8 mouse cellular contexts compared by ENCODE assay signal in genomic region chr17:46679843-46680759, GRCm38 (mm10). TPM values are rescaled to one million over a fixed set of nuclear protein-coding genes. Genes with fewer than 3 reads are reported as not detected.
DNase-seq lines count a peak whose midpoint lies in the region; ATAC-seq and TF ChIP-seq lines count a peak whose summit lies in the region.

No protein-coding gene starts in this region.

- peak in 1 of 2 experiments; percentile 51 for DNase-seq in cerebellum, adult 2 months
- peak; percentile 64 for DNase-seq in CH12.LX (ENCODE audit: extremely low read depth)
- peak; percentile 59 to 62 for DNase-seq in heart, postnatal 14 days
- peak; percentile 61 for DNase-seq in stomach, postnatal 0 days (ENCODE audit: low spot score)

- in situ Hi-C loops in CH12.LX (cut with MboI; ENCODE audit: low pct_ligation_motif_present, low pct_unique_long_range_greater_than_20kb, low sequenced_read_pairs) = no loop called here

- peak overlapping the region; percentile 81 for H3K4me2 ChIP-seq in CH12.LX (ENCODE audit: insufficient read depth, low read depth, poor library complexity, severe bottlenecking)
- peak overlapping the region; percentile 92 for H3K4me2 ChIP-seq in embryonic facial prominence, embryonic 12.5 days (replicated peaks)
- peak overlapping the region; percentile 90 for H3K4me2 ChIP-seq in limb, embryonic 13.5 days (replicated peaks)
- peak overlapping the region; percentile 82 for H3K4me2 ChIP-seq in midbrain, embryonic 13.5 days (replicated peaks)
- peak overlapping the region; percentile 72 for H3K4me2 ChIP-seq in stomach, postnatal 0 days (replicated peaks; ENCODE audit: low read depth)

- 1% methylated on average over 34 of the region's 34 CpGs for WGBS in cerebellum, adult 2 months
- WGBS in embryonic facial prominence, embryonic 12.5 days = under 1% methylated on average over 34 of the region's 34 CpGs
- WGBS in limb, embryonic 13.5 days = under 1% methylated on average over 34 of the region's 34 CpGs
- WGBS in midbrain, embryonic 13.5 days = under 1% methylated on average over 34 of the region's 34 CpGs
- WGBS in stomach, postnatal 0 days = 2% methylated on average over 34 of the region's 34 CpGs

- no peaks in the 10 kb centered on the region for H3K27me3 ChIP-seq in cerebellum, adult 2 months (ENCODE audit: control insufficient read depth, insufficient read depth, low read length)
- no peaks in the 10 kb centered on the region for H3K27me3 ChIP-seq in CH12.LX (replicated peaks)
- H3K27me3 ChIP-seq in embryonic facial prominence, embryonic 12.5 days = no peaks in the 10 kb centered on the region
- H3K27me3 ChIP-seq in limb, embryonic 13.5 days = no peaks in the 10 kb centered on the region
- no peaks in the 10 kb centered on the region for H3K27me3 ChIP-seq in midbrain, embryonic 13.5 days
- no peaks in the 10 kb centered on the region for H3K27me3 ChIP-seq in stomach, postnatal 0 days (ENCODE audit: control insufficient read depth, insufficient read depth, low read length)

- dilution Hi-C loops in CH12.LX (cut with MboI; ENCODE audit: extremely low pct_ligation_motif_present, extremely low pct_unique_long_range_greater_than_20kb, low sequenced_read_pairs) = no loop called here

- no peak for TF ChIP-seq EP300 in CH12.LX (IDR thresholded peaks at IDR 0.05; ENCODE audit: low read length)
- TF ChIP-seq EP300 in stomach, postnatal 0 days (optimal IDR thresholded peaks at IDR 0.05) = no peak

- peaks cover 58 to 69% of the 10 kb centered on the region in 2 experiments for H3K36me3 ChIP-seq in CH12.LX (replicated peaks in 1 of 2; ENCODE audit: control insufficient read depth in 1 of 2, insufficient read depth in 1 of 2, low read length in 1 of 2)
- peaks cover 56% of the 10 kb centered on the region for H3K36me3 ChIP-seq in embryonic facial prominence, embryonic 12.5 days
- H3K36me3 ChIP-seq in limb, embryonic 13.5 days = peaks cover 59% of the 10 kb centered on the region
- H3K36me3 ChIP-seq in midbrain, embryonic 13.5 days = peaks cover 59% of the 10 kb centered on the region
- H3K36me3 ChIP-seq in stomach, postnatal 0 days (ENCODE audit: control insufficient read depth, insufficient read depth, low read length) = peaks cover 25% of the 10 kb centered on the region

- intact Hi-C loops in heart, postnatal 14 days (cut with DNase I) = loop anchor here (2.0 kb wide), 1 partner anchor 31 kb away; no protein-coding TSS in a partner anchor

- H3K9me3 ChIP-seq in CH12.LX (replicated peaks; ENCODE audit: low read length) = no peaks in the 10 kb centered on the region
- no peaks in the 10 kb centered on the region for H3K9me3 ChIP-seq in embryonic facial prominence, embryonic 12.5 days
- H3K9me3 ChIP-seq in limb, embryonic 13.5 days = no peaks in the 10 kb centered on the region
- no peaks in the 10 kb centered on the region for H3K9me3 ChIP-seq in midbrain, embryonic 13.5 days
- H3K9me3 ChIP-seq in stomach, postnatal 0 days (ENCODE audit: control insufficient read depth, low read length) = no peaks in the 10 kb centered on the region

- peak overlapping the region; percentile 99 for H3K9ac ChIP-seq in CH12.LX (ENCODE audit: insufficient read depth, low read depth)
- peak overlapping the region; percentile 77 for H3K9ac ChIP-seq in embryonic facial prominence, embryonic 12.5 days
- peak overlapping the region; percentile 81 for H3K9ac ChIP-seq in limb, embryonic 13.5 days
- peak overlapping the region; percentile 69 for H3K9ac ChIP-seq in midbrain, embryonic 13.5 days (replicated peaks)
- peak overlapping the region; percentile 85 for H3K9ac ChIP-seq in stomach, postnatal 0 days (ENCODE audit: low read length)

- peaks cover 15% of the 10 kb centered on the region for H3K4me1 ChIP-seq in cerebellum, adult 2 months (ENCODE audit: control insufficient read depth, insufficient read depth, low read length)
- H3K4me1 ChIP-seq in CH12.LX (ENCODE audit: control insufficient read depth in 1 of 2, insufficient read depth in 2 of 2) = peaks cover 7 to 30% of the 10 kb centered on the region in 2 experiments
- peaks cover 25% of the 10 kb centered on the region for H3K4me1 ChIP-seq in embryonic facial prominence, embryonic 12.5 days
- H3K4me1 ChIP-seq in limb, embryonic 13.5 days = peaks cover 29% of the 10 kb centered on the region
- peaks cover 33% of the 10 kb centered on the region for H3K4me1 ChIP-seq in midbrain, embryonic 13.5 days (replicated peaks)
- peaks cover 14% of the 10 kb centered on the region for H3K4me1 ChIP-seq in stomach, postnatal 0 days (replicated peaks; ENCODE audit: control insufficient read depth, insufficient read depth)

- no peak; the same call in 1 of the 2 replicates for ATAC-seq in cerebellum, adult (ENCODE audit: insufficient number of reproducible peaks, low FRiP score, low TSS enrichment)
- ATAC-seq in embryonic facial prominence, embryonic 12.5 days (ENCODE audit: insufficient number of reproducible peaks, insufficient read depth, low FRiP score, low TSS enrichment) = peak; percentile 24
- ATAC-seq in limb, embryonic 13.5 days (ENCODE audit: low FRiP score, low read depth) = peak; percentile 64
- no peak for ATAC-seq in midbrain, embryonic 13.5 days
- peak; percentile 6; the same call in 1 of the 2 replicates for ATAC-seq in stomach, postnatal 0 days (ENCODE audit: low FRiP score, low TSS enrichment)

- peak overlapping the region; percentile 59; the same call in 1 of the 2 replicates for H3K27ac ChIP-seq in cerebellum, adult 2 months (ENCODE audit: insufficient read depth, low read length)
- H3K27ac ChIP-seq in CH12.LX (ENCODE audit: insufficient read depth, low read depth) = peak overlapping the region; percentile 64
- H3K27ac ChIP-seq in embryonic facial prominence, embryonic 12.5 days = peak overlapping the region; percentile 93
- peak overlapping the region; percentile 90 for H3K27ac ChIP-seq in limb, embryonic 13.5 days
- peak overlapping the region; percentile 91 for H3K27ac ChIP-seq in midbrain, embryonic 13.5 days
- peak overlapping the region; percentile 90 for H3K27ac ChIP-seq in stomach, postnatal 0 days (replicated peaks)

- peak; percentile 37; the same call in 1 of the 2 replicates for TF ChIP-seq CTCF in cerebellum, adult 2 months (IDR thresholded peaks at IDR 0.05; ENCODE audit: borderline replicate concordance, insufficient read depth, low read depth, low read length)
- peak in 1 of 2 experiments; percentile 9; a peak in 1 of 4 replicates for TF ChIP-seq CTCF in CH12.LX (conservative IDR thresholded peaks at IDR 0.05 in 1 of 2, IDR thresholded peaks at IDR 0.05 in 1 of 2; ENCODE audit: low read depth in 2 of 2, low read length in 2 of 2)
- TF ChIP-seq CTCF in stomach, postnatal 0 days (IDR thresholded peaks at IDR 0.05; ENCODE audit: low read depth) = peak; percentile 61

- no peak for TF ChIP-seq RAD21 in CH12.LX (IDR thresholded peaks at IDR 0.05; ENCODE audit: low read depth, low read length)

- H3K4me3 ChIP-seq in cerebellum, adult 2 months (replicated peaks; ENCODE audit: insufficient read depth, low read depth, low read length) = peak overlapping the region; percentile 91
- H3K4me3 ChIP-seq in CH12.LX (replicated peaks in 1 of 3; ENCODE audit: low read depth in 2 of 3, low read length in 2 of 3, poor library complexity in 1 of 3) = peak overlapping the region; percentile 77 to 99 (median 86)
- H3K4me3 ChIP-seq in embryonic facial prominence, embryonic 12.5 days = peak overlapping the region; percentile 89
- H3K4me3 ChIP-seq in limb, embryonic 13.5 days = peak overlapping the region; percentile 88
- peak overlapping the region; percentile 71 for H3K4me3 ChIP-seq in midbrain, embryonic 13.5 days (replicated peaks)
- H3K4me3 ChIP-seq in stomach, postnatal 0 days (ENCODE audit: low read depth, low read length) = peak overlapping the region; percentile 88

- peaks cover 29% of the 10 kb centered on the region for H3K79me2 ChIP-seq in CH12.LX (replicated peaks; ENCODE audit: control insufficient read depth, extremely low read depth, insufficient read depth, poor library complexity, severe bottlenecking)

- no peak for TF ChIP-seq POLR2A in cerebellum, adult 2 months (IDR thresholded peaks at IDR 0.05; ENCODE audit: borderline replicate concordance, insufficient read depth, low read length)
- TF ChIP-seq POLR2A in CH12.LX (IDR thresholded peaks at IDR 0.05; ENCODE audit: low read depth, low read length) = peak; percentile 42; the same call in 1 of the 2 replicates

RNA-seq across cellular contexts. Expression of gene Klhdc3, which starts 0.6 kb away (rescaled TPM):
- 237 and 240 TPM in 2 replicates for polyA plus RNA-seq in cerebellum, adult 2 months (2012; rRNA removed)
- total RNA-seq in CH12.LX (2012; rRNA removed) (66.7 and 72.3 TPM in 2 replicates), CH12.LX (2014; rRNA removed) (15.9 and 19.5 TPM in 2 replicates)
- 126 and 130 TPM in 2 replicates for polyA plus RNA-seq in CH12.LX (2012; ENCODE audit: insufficient read length, low read depth)
- polyA plus RNA-seq in embryonic facial prominence, embryonic 12.5 days (2016; fragmentation: Nextera tagmentation; extraction: Ambion mirVana) = 134 and 137 TPM in 2 replicates
- 100 to 1,000 TPM; 127 TPM for total RNA-seq in heart, postnatal 14 days (2021)
- polyA plus RNA-seq in limb, embryonic 13.5 days (2015; fragmentation: Nextera tagmentation; extraction: Ambion mirVana) = 127 and 135 TPM in 2 replicates
- 152 TPM in 2 replicates for polyA plus RNA-seq in midbrain, embryonic 13.5 days (2015; fragmentation: Nextera tagmentation; extraction: Ambion mirVana)
- 73.7 and 75.0 TPM in 2 replicates for polyA plus RNA-seq in stomach, postnatal 0 days (2015; fragmentation: Nextera tagmentation; extraction: Ambion mirVana)

RNA-seq across cellular contexts. Expression of gene Mea1, which starts 1.5 kb away (rescaled TPM):
- polyA plus RNA-seq in cerebellum, adult 2 months (2012; rRNA removed) = 136 and 147 TPM in 2 replicates
- total RNA-seq in CH12.LX (2012; rRNA removed) (94.3 and 106 TPM in 2 replicates), CH12.LX (2014; rRNA removed) (68.3 and 73.8 TPM in 2 replicates)
- polyA plus RNA-seq in CH12.LX (2012; ENCODE audit: insufficient read length, low read depth) = 86.1 and 110 TPM in 2 replicates
- 170 and 174 TPM in 2 replicates for polyA plus RNA-seq in embryonic facial prominence, embryonic 12.5 days (2016; fragmentation: Nextera tagmentation; extraction: Ambion mirVana)
- 10 to 100 TPM; 44.2 to 47.1 TPM for total RNA-seq in heart, postnatal 14 days (2021)
- 157 and 162 TPM in 2 replicates for polyA plus RNA-seq in limb, embryonic 13.5 days (2015; fragmentation: Nextera tagmentation; extraction: Ambion mirVana)
- polyA plus RNA-seq in midbrain, embryonic 13.5 days (2015; fragmentation: Nextera tagmentation; extraction: Ambion mirVana) = 237 and 241 TPM in 2 replicates
- polyA plus RNA-seq in stomach, postnatal 0 days (2015; fragmentation: Nextera tagmentation; extraction: Ambion mirVana) = 142 and 146 TPM in 2 replicates

RNA-seq across cellular contexts. Expression of gene Rrp36, which starts 5.9 kb away (rescaled TPM):
- 32.3 and 33.0 TPM in 2 replicates for polyA plus RNA-seq in cerebellum, adult 2 months (2012; rRNA removed)
- total RNA-seq in CH12.LX (2012; rRNA removed) = 46.1 and 55.0 TPM in 2 replicates
- 53.6 and 55.2 TPM in 2 replicates for total RNA-seq in CH12.LX (2014; rRNA removed)
- polyA plus RNA-seq in CH12.LX (2012; ENCODE audit: insufficient read length, low read depth) = 38.1 and 49.3 TPM in 2 replicates
- 62.6 and 67.6 TPM in 2 replicates for polyA plus RNA-seq in embryonic facial prominence, embryonic 12.5 days (2016; fragmentation: Nextera tagmentation; extraction: Ambion mirVana)
- 10 to 100 TPM in 1 of 2 experiments, 1 to 10 TPM in 1; 9.8 to 14.2 TPM for total RNA-seq in heart, postnatal 14 days (2021)
- polyA plus RNA-seq in limb, embryonic 13.5 days (2015; fragmentation: Nextera tagmentation; extraction: Ambion mirVana) = 67.6 and 73.9 TPM in 2 replicates
- polyA plus RNA-seq in midbrain, embryonic 13.5 days (2015; fragmentation: Nextera tagmentation; extraction: Ambion mirVana) = 48.1 and 49.9 TPM in 2 replicates
- polyA plus RNA-seq in stomach, postnatal 0 days (2015; fragmentation: Nextera tagmentation; extraction: Ambion mirVana) = 37.2 and 38.1 TPM in 2 replicates

RNA-seq across cellular contexts. Expression of gene Ppp2r5d, which starts 24.8 kb away (rescaled TPM):
- 137 and 139 TPM in 2 replicates for polyA plus RNA-seq in cerebellum, adult 2 months (2012; rRNA removed)
- total RNA-seq in CH12.LX (2012; rRNA removed) (57.7 and 63.8 TPM in 2 replicates), CH12.LX (2014; rRNA removed) (56.2 and 59.0 TPM in 2 replicates)
- 70.6 and 75.4 TPM in 2 replicates for polyA plus RNA-seq in CH12.LX (2012; ENCODE audit: insufficient read length, low read depth)
- 110 and 111 TPM in 2 replicates for polyA plus RNA-seq in embryonic facial prominence, embryonic 12.5 days (2016; fragmentation: Nextera tagmentation; extraction: Ambion mirVana)
- total RNA-seq in heart, postnatal 14 days (2021) = 10 to 100 TPM; 35.0 to 35.3 TPM
- polyA plus RNA-seq in limb, embryonic 13.5 days (2015; fragmentation: Nextera tagmentation; extraction: Ambion mirVana) = 94.0 and 103 TPM in 2 replicates
- 88.6 and 94.5 TPM in 2 replicates for polyA plus RNA-seq in midbrain, embryonic 13.5 days (2015; fragmentation: Nextera tagmentation; extraction: Ambion mirVana)
- polyA plus RNA-seq in stomach, postnatal 0 days (2015; fragmentation: Nextera tagmentation; extraction: Ambion mirVana) = 27.2 and 30.3 TPM in 2 replicates

RNA-seq across cellular contexts. Expression of gene Cul7, which starts 30.0 kb away (rescaled TPM):
- 43.3 and 44.5 TPM in 2 replicates for polyA plus RNA-seq in cerebellum, adult 2 months (2012; rRNA removed)
- total RNA-seq in CH12.LX (2012; rRNA removed) (76.0 and 82.5 TPM in 2 replicates), CH12.LX (2014; rRNA removed) (33.3 and 37.7 TPM in 2 replicates)
- polyA plus RNA-seq in CH12.LX (2012; ENCODE audit: insufficient read length, low read depth) = 65.9 and 68.1 TPM in 2 replicates
- 57.3 and 61.1 TPM in 2 replicates for polyA plus RNA-seq in embryonic facial prominence, embryonic 12.5 days (2016; fragmentation: Nextera tagmentation; extraction: Ambion mirVana)
- total RNA-seq in heart, postnatal 14 days (2021) = 10 to 100 TPM; 30.3 to 37.6 TPM
- polyA plus RNA-seq in limb, embryonic 13.5 days (2015; fragmentation: Nextera tagmentation; extraction: Ambion mirVana) = 63.2 and 66.0 TPM in 2 replicates
- 41.6 and 46.3 TPM in 2 replicates for polyA plus RNA-seq in midbrain, embryonic 13.5 days (2015; fragmentation: Nextera tagmentation; extraction: Ambion mirVana)
- polyA plus RNA-seq in stomach, postnatal 0 days (2015; fragmentation: Nextera tagmentation; extraction: Ambion mirVana) = 12.9 and 14.0 TPM in 2 replicates

Comparison
In these comparisons a context has a peak if more than half of its experiments do, and no peak if none do; other contexts are left out.
1. ATAC-seq: peak in embryonic facial prominence, embryonic 12.5 days (single experiment), limb, embryonic 13.5 days (single experiment) and stomach, postnatal 0 days (single experiment); none in cerebellum, adult (single experiment) and midbrain, embryonic 13.5 days (single experiment).
2. Peak in every context shown above with its lines, with median percentiles within 50 percentile points of each other: H3K27ac ChIP-seq, H3K4me3 ChIP-seq, H3K4me2 ChIP-seq and H3K9ac ChIP-seq.